Mouse (Mus musculus): ENCODE measurements around the gene Gm13539.

The Gm13539 gene

GRCm38 (mm10) chr2:25824751-25825150 is 42.7 kb downstream of the Gm13539 start:
- DNase-seq (ENCODE audit: low spot score in 2 of 2), result no peak

GRCm38 (mm10) chr2:25828344-25828947 is 46.4 kb downstream of the Gm13539 start:
- no peak for DNase-seq (ENCODE audit: low spot score in 2 of 2)

GRCm38 (mm10) chr2:25830786-25831185 is 48.7 kb downstream of the Gm13539 start:
- no peak for DNase-seq (ENCODE audit: low spot score in 2 of 2)

- peak; percentile 88 to 89 for DNase-seq (ENCODE audit: low spot score in 2 of 2)
Observed at GRCm38 (mm10) chr2:25836291-25836690, 54.2 kb downstream of the Gm13539 start.

Measured in right cerebral cortex, adult 2 months (tissue).